Mouse (Mus musculus) thymus, adult 2 months (tissue): ENCODE data around the gene Psmc3. TPM values are rescaled to one million over a fixed set of nuclear protein-coding genes. Genes with fewer than 3 reads are reported as not detected.

Experiments used
- DNase-seq: peaks from one replicate; pipeline ENCODE4 v3.0.0; 2021
- H3K27ac ChIP-seq: fragments of 200-500 bp; 2 replicates; pipeline ENCODE4 v1.5.1; 2012; ENCODE audit warnings: low read length, control low read depth; ENCODE audit not compliant: control insufficient read depth, insufficient read depth
- H3K27me3 ChIP-seq: fragments of 200-500 bp; 2 replicates; pipeline ENCODE4 v1.6.1; 2012; ENCODE audit warnings: mild to moderate bottlenecking, low read length, moderate library complexity, mixed read lengths; ENCODE audit not compliant: control insufficient read depth, insufficient read depth
- H3K36me3 ChIP-seq: fragments of 200-500 bp; 2 replicates; pipeline ENCODE4 v1.6.1; 2012; ENCODE audit warnings: mild to moderate bottlenecking, low read length, moderate library complexity; ENCODE audit not compliant: control insufficient read depth, insufficient read depth
- H3K4me1 ChIP-seq: fragments of 200-500 bp; replicated peaks from 2 replicates; pipeline ENCODE4 v1.6.1; 2012; ENCODE audit warnings: low read length; ENCODE audit not compliant: control insufficient read depth, insufficient read depth
- H3K4me3 ChIP-seq: fragments of 200-500 bp; 2 replicates; pipeline ENCODE4 v1.5.1; 2012; ENCODE audit warnings: mild to moderate bottlenecking, low read length, control low read depth, moderate library complexity; ENCODE audit not compliant: control insufficient read depth, insufficient read depth
- CTCF ChIP-seq: fragments of 200-500 bp; IDR thresholded peaks from 2 replicates; pipeline ENCODE4 v1.5.1; 2012; ENCODE audit warnings: mild to moderate bottlenecking, control low read depth, low read length, moderate library complexity, borderline replicate concordance; ENCODE audit not compliant: control insufficient read depth, poor library complexity, insufficient read depth; ENCODE audit errors: extremely low read depth
- POLR2A ChIP-seq: fragments of 200-500 bp; IDR thresholded peaks from 2 replicates; pipeline ENCODE4 v1.6.1; 2012; ENCODE audit warnings: mild to moderate bottlenecking, low read length, control low read depth, moderate library complexity; ENCODE audit not compliant: control insufficient read depth, poor library complexity, insufficient read depth; ENCODE audit errors: extremely low read depth
- WGBS: fragments of 180-500 bp; shearing (Covaris S2); methylation state at CpG from one replicate; pipeline ENCODE4 v1.1.7; 2018; 5-methylcytosine and 5-hydroxymethylcytosine counted together
- polyA plus RNA-seq: library from polyadenylated mRNA; depleted of rRNA; stranded (reverse); fragments of >200 nt; gene quantifications from 2 replicates; pipeline ENCODE4 v1.2.3, GENCODE M21; 2012

Psmc3 gene
- polyA plus RNA-seq, 1 experiment, result 114 TPM

- DNase-seq, result no peak
- Histone ChIP-seq H3K4me1 (no peaks in the 10 kb centered on the region), H3K27me3 (no peaks in the 10 kb centered on the region), H3K27ac (no peak overlapping the region), H3K36me3 (peaks cover 8% of the 10 kb centered on the region), H3K4me3 (no peak overlapping the region)
- WGBS, result 96% methylated on average over 2 of the region's 2 CpGs
- no peak for TF ChIP-seq CTCF
- no peak for TF ChIP-seq POLR2A
Measured at GRCm38 (mm10) chr2:91023131-91023530, 30.7 kb upstream of the Psmc3 start.

- TF ChIP-seq POLR2A (no peak), CTCF (no peak)
- H3K36me3 ChIP-seq, result peaks cover 8% of the 10 kb centered on the region
- no peak overlapping the region for H3K4me3 ChIP-seq
- no peaks in the 10 kb centered on the region for H3K4me1 ChIP-seq
- no peak overlapping the region for H3K27ac ChIP-seq
- no peaks in the 10 kb centered on the region for H3K27me3 ChIP-seq
- no peak for DNase-seq
- WGBS, result 100% methylated on average over 1 of the region's 1 CpGs
Measured at GRCm38 (mm10) chr2:91023956-91024355, 29.9 kb upstream of the Psmc3 start.

- Histone ChIP-seq H3K27me3 (no peaks in the 10 kb centered on the region), H3K36me3 (peaks cover 1% of the 10 kb centered on the region; the same call in 1 of the 2 replicates), H3K4me3 (no peak overlapping the region), H3K27ac (no peak overlapping the region), H3K4me1 (no peaks in the 10 kb centered on the region)
- TF ChIP-seq CTCF (no peak), POLR2A (no peak)
- no peak for DNase-seq
- 95% methylated on average over 1 of the region's 1 CpGs for WGBS
Measured at GRCm38 (mm10) chr2:91025081-91025516, 28.7 kb upstream of the Psmc3 start.

- Histone ChIP-seq H3K4me1 (no peaks in the 10 kb centered on the region), H3K36me3 (no peaks in the 10 kb centered on the region), H3K27ac (no peak overlapping the region), H3K27me3 (no peaks in the 10 kb centered on the region), H3K4me3 (no peak overlapping the region)
- TF ChIP-seq POLR2A (no peak), CTCF (no peak)
- WGBS, result 95% methylated on average over 1 of the region's 1 CpGs
- no peak for DNase-seq
Measured at GRCm38 (mm10) chr2:91026491-91026890, 27.3 kb upstream of the Psmc3 start.

- Histone ChIP-seq H3K4me3 (no peak overlapping the region), H3K4me1 (no peaks in the 10 kb centered on the region), H3K36me3 (no peaks in the 10 kb centered on the region), H3K27ac (no peak overlapping the region), H3K27me3 (no peaks in the 10 kb centered on the region)
- DNase-seq, result no peak
- TF ChIP-seq CTCF (no peak), POLR2A (no peak)
- WGBS, result 93% methylated on average over 9 of the region's 9 CpGs
Measured at GRCm38 (mm10) chr2:91027391-91028214, 26.2 kb upstream of the Psmc3 start.

GRCm38 (mm10) chr2:91031216-91031615 lies 22.6 kb upstream of the Psmc3 start:
- Histone ChIP-seq H3K4me3 (no peak overlapping the region), H3K36me3 (no peaks in the 10 kb centered on the region), H3K27me3 (no peaks in the 10 kb centered on the region), H3K27ac (no peak overlapping the region), H3K4me1 (no peaks in the 10 kb centered on the region)
- DNase-seq, result no peak
- WGBS, result 93% methylated on average over 4 of the region's 4 CpGs
- TF ChIP-seq POLR2A (no peak), CTCF (no peak)
